Mouse (Mus musculus) limb, embryonic 11.5 days (tissue): ENCODE measurements at regions not wholly inside any gene's neighbourhood (a gene's known extent, or its start where the extent isn't known, plus 50 kb on each side); places are given as distances from the start of the nearest gene placed in this dataset.
A peak's percentile ranks its signal among the peaks of the same experiment; 100 is the strongest.
"Not testable (repeated sequence)": the region's sequence is repeated elsewhere in the genome, so short reads cannot be mapped to it uniquely, and the experiment has no call there.

ENCODE experiments used
- ATAC-seq: fragments of 200-750 bp; cut with Nextera tagmentation; 2 replicates; pipeline ENCODE4 v1.8.0; 2017; ENCODE audit warnings: low read depth; ENCODE audit not compliant: insufficient number of reproducible peaks, low FRiP score, low TSS enrichment
- DNase-seq: peaks from one replicate; pipeline ENCODE4 v3.0.0-alpha.2; 2015; ENCODE audit warnings: low spot score
- H3K27ac ChIP-seq: fragments of 300-500 bp; sonication (generic); replicated peaks from 2 replicates; pipeline ENCODE4 v1.5.1; 2014; ENCODE audit warnings: low read depth, mild to moderate bottlenecking, low read length
- H3K27me3 ChIP-seq: fragments of 300-500 bp; sonication (generic); 2 replicates; pipeline ENCODE4 v1.6.1; 2014; ENCODE audit warnings: mild to moderate bottlenecking, low read length, mixed read lengths; ENCODE audit not compliant: control insufficient read depth, insufficient read depth
- H3K36me3 ChIP-seq: fragments of 300-500 bp; sonication (generic); 2 replicates; pipeline ENCODE4 v1.6.1; 2014; ENCODE audit warnings: mild to moderate bottlenecking, low read length, moderate library complexity, mixed read lengths; ENCODE audit not compliant: control insufficient read depth, insufficient read depth
- H3K4me1 ChIP-seq: fragments of 300-500 bp; sonication (generic); 2 replicates; pipeline ENCODE4 v1.6.1; 2014; ENCODE audit warnings: low read length, mixed read lengths; ENCODE audit not compliant: control insufficient read depth, insufficient read depth
- H3K4me2 ChIP-seq: fragments of 300-500 bp; sonication (generic); 2 replicates; pipeline ENCODE4 v1.6.1; 2014; ENCODE audit warnings: low read depth, mild to moderate bottlenecking, moderate library complexity; ENCODE audit not compliant: severe bottlenecking
- H3K4me3 ChIP-seq: fragments of 300-500 bp; sonication (generic); 2 replicates; pipeline ENCODE4 v1.5.1; 2014; ENCODE audit warnings: low read depth, low read length
- H3K9ac ChIP-seq: fragments of 300-500 bp; sonication (generic); 2 replicates; pipeline ENCODE4 v1.6.1; 2014; ENCODE audit warnings: mild to moderate bottlenecking, low read length
- H3K9me3 ChIP-seq: fragments of 300-500 bp; sonication (generic); 2 replicates; pipeline ENCODE4 v1.6.1; 2016; ENCODE audit warnings: low read length; ENCODE audit not compliant: control insufficient read depth
- WGBS: fragments of 180-500 bp; shearing (Covaris S2); extraction: QIAGEN DNeasy Blood & Tissue Kit; methylation state at CpG from one replicate; pipeline ENCODE4 v1.1.7; 2014; 5-methylcytosine and 5-hydroxymethylcytosine counted together

DNA sequence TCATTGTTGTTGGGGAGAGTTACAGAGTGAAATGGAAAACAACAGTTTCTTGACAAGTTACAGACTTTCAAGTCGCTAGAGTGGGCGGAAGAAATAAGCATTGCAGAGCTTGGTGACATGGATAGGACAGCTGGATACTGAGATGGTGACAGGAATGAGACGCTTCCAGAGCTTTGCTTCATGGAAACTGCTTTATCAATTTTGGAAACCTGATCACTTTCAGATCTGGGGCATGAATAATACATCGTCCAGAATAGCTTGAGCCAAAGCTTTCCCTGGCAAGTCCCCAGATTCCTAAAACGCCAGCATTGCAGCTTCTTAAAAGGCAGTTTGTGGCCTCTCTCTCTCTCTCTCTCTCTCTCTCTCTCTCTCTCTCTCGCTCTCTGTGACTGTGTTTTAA lies 207.9 kb upstream of the Pex5l start:
- Histone ChIP-seq H3K4me3 (no peak overlapping the region), H3K9me3 (no peaks in the 10 kb centered on the region), H3K4me2 (no peak overlapping the region), H3K36me3 (no peaks in the 10 kb centered on the region), H3K27me3 (no peaks in the 10 kb centered on the region), H3K9ac (no peak overlapping the region), H3K27ac (no peak overlapping the region), H3K4me1 (no peaks in the 10 kb centered on the region)
- ATAC-seq (no peak), DNase-seq (no peak)
- 80% methylated on average over 6 of the region's 6 CpGs for WGBS

- no peaks in the 10 kb centered on the region for H3K4me1 ChIP-seq
- H3K4me2 ChIP-seq: no peak overlapping the region
- DNase-seq (no peak), ATAC-seq (no peak)
- 94% methylated on average over 3 of the region's 3 CpGs for WGBS
- H3K36me3 ChIP-seq: no peaks in the 10 kb centered on the region
- no peaks in the 10 kb centered on the region for H3K9me3 ChIP-seq
- H3K9ac ChIP-seq: no peak overlapping the region
- no peaks in the 10 kb centered on the region for H3K27me3 ChIP-seq
- H3K27ac ChIP-seq: no peak overlapping the region
- no peak overlapping the region for H3K4me3 ChIP-seq
Observed at GRCm38 (mm10) chr3:33334056-33334455, 191.0 kb upstream of the Pex5l start.

- H3K36me3 ChIP-seq, H3K27ac ChIP-seq, H3K4me3 ChIP-seq, H3K9ac ChIP-seq, DNase-seq, H3K27me3 ChIP-seq, H3K9me3 ChIP-seq, H3K4me2 ChIP-seq, ATAC-seq, H3K4me1 ChIP-seq: not testable (repeated sequence)
- WGBS: 84% methylated on average over 1 of the region's 1 CpGs
Observed at GRCm38 (mm10) chr3:33317691-33318090, 174.6 kb upstream of the Pex5l start.

DNA sequence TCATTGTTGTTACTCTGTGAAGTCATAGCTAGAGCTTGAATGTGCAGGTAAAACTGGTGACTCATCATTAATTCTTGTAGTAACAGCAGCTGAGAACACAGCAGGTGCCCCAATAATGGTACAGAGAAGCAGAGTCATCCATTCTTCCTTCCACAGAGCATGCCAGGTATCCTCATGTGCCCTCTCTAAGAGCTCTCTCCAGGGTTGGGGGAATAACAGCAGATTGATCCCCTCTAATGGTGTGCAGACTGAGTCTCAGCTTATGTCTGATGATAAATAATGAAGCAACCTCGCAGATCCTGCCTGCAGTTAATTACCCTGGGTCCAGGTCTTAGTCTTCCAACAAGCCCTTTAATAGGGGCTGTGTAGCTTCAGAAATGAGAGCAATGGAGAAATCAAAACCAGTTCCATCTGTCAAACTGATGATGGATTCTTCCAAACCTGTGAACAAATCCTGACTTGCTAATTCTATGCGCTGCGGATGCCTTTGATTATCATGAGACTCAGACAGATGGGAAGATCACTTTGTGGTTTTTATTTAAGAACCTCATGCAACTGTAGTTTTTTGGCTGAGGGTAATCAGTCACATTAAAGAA lies 169.3 kb upstream of the Pex5l start:
- 74% methylated on average over 3 of the region's 3 CpGs for WGBS
- no peaks in the 10 kb centered on the region for H3K4me1 ChIP-seq
- no peak overlapping the region for H3K27ac ChIP-seq
- no peak for ATAC-seq
- H3K4me2 ChIP-seq: no peak overlapping the region
- H3K36me3 ChIP-seq: no peaks in the 10 kb centered on the region
- H3K9me3 ChIP-seq: no peaks in the 10 kb centered on the region
- H3K9ac ChIP-seq: no peak overlapping the region
- no peak overlapping the region for H3K4me3 ChIP-seq
- H3K27me3 ChIP-seq: no peaks in the 10 kb centered on the region
- no peak for DNase-seq

- no peak overlapping the region for H3K27ac ChIP-seq
Observed at GRCm38 (mm10) chr3:33308212-33308611, 165.2 kb upstream of the Pex5l start.

GRCm38 (mm10) chr3:33306169-33306568 lies 163.1 kb upstream of the Pex5l start:
- no peak overlapping the region for H3K9ac ChIP-seq
- no peaks in the 10 kb centered on the region for H3K36me3 ChIP-seq
- no peaks in the 10 kb centered on the region for H3K9me3 ChIP-seq
- ATAC-seq: no peak
- no peak for DNase-seq
- H3K4me1 ChIP-seq: no peaks in the 10 kb centered on the region
- H3K4me3 ChIP-seq: no peak overlapping the region
- no peak overlapping the region for H3K4me2 ChIP-seq
- no peaks in the 10 kb centered on the region for H3K27me3 ChIP-seq
- no peak overlapping the region for H3K27ac ChIP-seq

More at GRCm38 (mm10) chr3:33308212-33308611, 165.2 kb upstream of the Pex5l start:
- no peak overlapping the region for H3K4me2 ChIP-seq
- no peak for ATAC-seq
- no peaks in the 10 kb centered on the region for H3K4me1 ChIP-seq
- H3K36me3 ChIP-seq: no peaks in the 10 kb centered on the region
- no peaks in the 10 kb centered on the region for H3K27me3 ChIP-seq
- H3K9ac ChIP-seq: no peak overlapping the region
- no peaks in the 10 kb centered on the region for H3K9me3 ChIP-seq
- 44% methylated on average over 2 of the region's 2 CpGs for WGBS
- peak; percentile 30 for DNase-seq
- H3K4me3 ChIP-seq: no peak overlapping the region

DNA sequence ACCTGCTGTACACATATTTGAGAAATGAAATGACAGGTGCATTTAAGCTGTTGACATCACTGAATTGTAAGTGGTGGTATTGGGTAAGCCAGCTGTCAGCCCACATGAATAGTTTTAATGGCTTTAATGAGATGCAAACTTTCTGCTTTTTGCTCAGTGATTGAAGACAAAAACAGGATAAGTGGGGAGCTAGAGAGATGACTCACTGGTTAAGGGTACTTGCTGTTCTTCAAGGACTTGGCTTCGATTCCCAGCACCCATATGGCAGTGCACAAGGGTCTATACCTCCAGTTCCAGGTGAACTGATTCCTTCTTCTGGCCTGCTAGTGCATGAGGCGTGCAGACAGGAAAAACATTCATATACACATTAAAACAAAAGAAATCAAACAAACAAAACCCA lies 162.7 kb upstream of the Pex5l start:
- Histone ChIP-seq H3K9me3 (no peaks in the 10 kb centered on the region), H3K9ac (no peak overlapping the region), H3K27ac (no peak overlapping the region), H3K4me2 (no peak overlapping the region), H3K27me3 (no peaks in the 10 kb centered on the region), H3K4me1 (no peaks in the 10 kb centered on the region), H3K4me3 (no peak overlapping the region), H3K36me3 (no peaks in the 10 kb centered on the region)
- 80% methylated on average over 2 of the region's 2 CpGs for WGBS
- DNase-seq (no peak), ATAC-seq (no peak)

DNA sequence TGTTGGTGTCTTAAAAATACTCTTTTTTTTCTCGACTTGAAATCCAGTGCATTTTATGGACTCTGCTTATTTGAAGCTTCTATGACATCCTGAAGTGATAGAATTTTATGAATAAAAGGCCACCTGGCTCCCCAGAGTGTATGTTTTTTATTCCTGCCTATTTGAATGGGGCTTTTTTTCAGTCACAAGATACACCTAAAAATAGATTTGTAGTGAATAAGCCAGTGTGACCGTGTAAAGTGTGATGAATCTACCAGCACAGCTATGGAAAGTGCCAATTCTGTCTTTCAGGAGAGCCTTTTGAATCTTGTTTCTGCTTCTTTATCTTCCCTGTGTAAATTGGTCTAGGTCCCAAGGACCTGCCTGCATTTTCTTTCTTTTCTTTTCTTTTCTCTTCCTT lies 119.8 kb upstream of the Pex5l start:
- WGBS: 69% methylated on average over 2 of the region's 2 CpGs
- Histone ChIP-seq H3K27ac (no peak overlapping the region), H3K27me3 (no peaks in the 10 kb centered on the region), H3K9me3 (no peaks in the 10 kb centered on the region; the same call in 1 of the 2 replicates), H3K9ac (no peak overlapping the region), H3K4me3 (no peak overlapping the region), H3K4me1 (no peaks in the 10 kb centered on the region), H3K36me3 (no peaks in the 10 kb centered on the region), H3K4me2 (no peak overlapping the region)
- ATAC-seq: no peak
- no peak for DNase-seq
